Mouse (Mus musculus) thymus, adult 2 months (tissue): Measurements from ENCODE around the gene Cd276. TPM values are rescaled to one million over a fixed set of nuclear protein-coding genes. Genes with fewer than 3 reads are reported as not detected.
"Not testable (repeated sequence)": the region's sequence is repeated elsewhere in the genome, so short reads cannot be mapped to it uniquely, and the experiment has no call there.

Experiments
- DNase-seq: peaks from one replicate; pipeline ENCODE4 v3.0.0; 2021
- H3K27ac ChIP-seq: fragments of 200-500 bp; 2 replicates; pipeline ENCODE4 v1.5.1; 2012; ENCODE audit warnings: low read length, control low read depth; ENCODE audit not compliant: control insufficient read depth, insufficient read depth
- H3K27me3 ChIP-seq: fragments of 200-500 bp; 2 replicates; pipeline ENCODE4 v1.6.1; 2012; ENCODE audit warnings: mild to moderate bottlenecking, low read length, moderate library complexity, mixed read lengths; ENCODE audit not compliant: control insufficient read depth, insufficient read depth
- H3K36me3 ChIP-seq: fragments of 200-500 bp; 2 replicates; pipeline ENCODE4 v1.6.1; 2012; ENCODE audit warnings: mild to moderate bottlenecking, low read length, moderate library complexity; ENCODE audit not compliant: control insufficient read depth, insufficient read depth
- H3K4me1 ChIP-seq: fragments of 200-500 bp; replicated peaks from 2 replicates; pipeline ENCODE4 v1.6.1; 2012; ENCODE audit warnings: low read length; ENCODE audit not compliant: control insufficient read depth, insufficient read depth
- H3K4me3 ChIP-seq: fragments of 200-500 bp; 2 replicates; pipeline ENCODE4 v1.5.1; 2012; ENCODE audit warnings: mild to moderate bottlenecking, low read length, control low read depth, moderate library complexity; ENCODE audit not compliant: control insufficient read depth, insufficient read depth
- CTCF ChIP-seq: fragments of 200-500 bp; IDR thresholded peaks from 2 replicates; pipeline ENCODE4 v1.5.1; 2012; ENCODE audit warnings: mild to moderate bottlenecking, control low read depth, low read length, moderate library complexity, borderline replicate concordance; ENCODE audit not compliant: control insufficient read depth, poor library complexity, insufficient read depth; ENCODE audit errors: extremely low read depth
- POLR2A ChIP-seq: fragments of 200-500 bp; IDR thresholded peaks from 2 replicates; pipeline ENCODE4 v1.6.1; 2012; ENCODE audit warnings: mild to moderate bottlenecking, low read length, control low read depth, moderate library complexity; ENCODE audit not compliant: control insufficient read depth, poor library complexity, insufficient read depth; ENCODE audit errors: extremely low read depth
- WGBS: fragments of 180-500 bp; shearing (Covaris S2); methylation state at CpG from one replicate; pipeline ENCODE4 v1.1.7; 2018; 5-methylcytosine and 5-hydroxymethylcytosine counted together
- polyA plus RNA-seq: library from polyadenylated mRNA; depleted of rRNA; stranded (reverse); fragments of >200 nt; gene quantifications from 2 replicates; pipeline ENCODE4 v1.2.3, GENCODE M21; 2012

The Cd276 gene
- polyA plus RNA-seq, 1 experiment, result 2.5 TPM

- H3K4me3 ChIP-seq, result peak within 1 kb of the TSS; percentile 84
Measured at GRCm38 (mm10) chr9:58581958-58582540, 26.8 kb upstream of the Cd276 start, which contains the start of gene Nptn. Gene Nptn, plus strand, starts transcription at chr9:58582240.

DNA sequence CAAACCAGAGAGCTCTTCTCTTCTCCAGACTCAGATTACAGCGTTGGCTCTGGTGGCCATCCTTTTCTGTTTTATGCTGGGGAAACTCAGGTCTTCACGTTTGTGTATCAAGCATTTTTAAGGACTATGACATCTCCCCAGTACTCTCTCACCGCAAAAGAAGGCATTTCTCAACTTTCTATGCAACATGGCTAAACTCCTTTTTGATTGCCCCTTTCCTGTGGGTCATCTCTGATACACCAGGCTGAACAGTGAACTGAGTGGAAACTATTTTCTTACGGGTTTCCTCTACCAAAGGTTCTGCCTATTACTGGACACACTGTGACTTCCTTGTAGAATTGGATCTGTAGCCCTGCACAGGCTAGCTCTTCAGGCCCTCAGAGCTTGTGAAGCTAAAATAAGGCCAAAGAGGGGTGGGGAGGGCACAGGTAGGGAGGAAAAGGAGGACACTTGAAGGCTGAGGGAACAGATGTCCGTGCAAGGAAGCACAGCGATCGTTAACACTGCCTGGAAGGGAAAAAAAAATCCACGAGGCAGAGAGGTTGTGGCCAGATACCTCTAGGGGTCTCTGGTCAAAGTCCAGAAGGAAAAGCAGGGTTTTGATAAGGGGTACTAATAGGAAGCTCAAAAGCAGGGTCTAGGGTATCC lies 26.2 kb upstream of the Cd276 start:
- TF ChIP-seq CTCF, result no peak
- TF ChIP-seq POLR2A, result no peak

More at GRCm38 (mm10) chr9:58581958-58582540, 26.8 kb upstream of the Cd276 start, which contains the start of gene Nptn:
- Histone ChIP-seq H3K36me3 (no peaks in the 10 kb centered on the region), H3K4me1 (peaks cover 3% of the 10 kb centered on the region), H3K27ac (peak within 1 kb of the TSS; percentile 81), H3K27me3 (no peaks in the 10 kb centered on the region)
- WGBS, result under 1% methylated on average over 54 of the region's 56 CpGs
- peak; percentile 97 for DNase-seq
- TF ChIP-seq POLR2A (peak; percentile 86), CTCF (no peak)

GRCm38 (mm10) chr9:58580453-58581195 lies 25.4 kb upstream of the Cd276 start:
- H3K27ac ChIP-seq, DNase-seq, H3K27me3 ChIP-seq, H3K36me3 ChIP-seq, H3K4me1 ChIP-seq, H3K4me3 ChIP-seq: not testable (repeated sequence)
- 69% methylated on average over 10 of the region's 10 CpGs for WGBS

More for the DNA sequence above, 26.2 kb upstream of the Cd276 start:
- peak overlapping the region; percentile 50 for H3K27ac ChIP-seq
- DNase-seq, result no peak
- H3K27me3 ChIP-seq, result no peaks in the 10 kb centered on the region
- H3K4me1 ChIP-seq, result peaks cover 3% of the 10 kb centered on the region
- WGBS, result 28% methylated on average over 8 of the region's 8 CpGs
- peak overlapping the region; percentile 20 for H3K4me3 ChIP-seq
- H3K36me3 ChIP-seq, result no peaks in the 10 kb centered on the region

DNA sequence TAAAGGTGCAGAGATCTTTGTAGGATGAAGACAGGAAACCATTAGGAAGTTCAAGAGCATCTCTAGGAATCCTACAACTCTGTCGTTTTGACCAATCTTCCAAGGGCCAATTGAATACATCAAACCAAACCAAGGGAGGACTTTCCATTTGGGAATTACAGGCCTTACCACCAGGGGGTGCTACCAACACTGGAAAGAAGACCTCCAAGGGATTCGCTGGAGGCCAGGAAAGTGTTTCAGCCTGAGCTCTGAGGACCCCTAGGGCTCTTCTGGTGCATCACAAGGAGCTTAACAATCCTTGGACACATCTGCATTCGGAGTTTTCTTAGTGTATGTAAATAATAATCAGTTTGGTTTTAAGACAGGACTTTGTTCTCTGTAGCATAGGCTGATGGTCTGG lies 23.4 kb upstream of the Cd276 start:
- WGBS, result 23% methylated on average over 3 of the region's 3 CpGs
- TF ChIP-seq POLR2A (no peak), CTCF (no peak)
- H3K4me1 ChIP-seq, result peaks cover 3% of the 10 kb centered on the region
- H3K27ac ChIP-seq, result no peak overlapping the region
- H3K36me3 ChIP-seq, result no peaks in the 10 kb centered on the region
- no peak overlapping the region for H3K4me3 ChIP-seq
- H3K27me3 ChIP-seq, result no peaks in the 10 kb centered on the region
- peak; percentile 73 for DNase-seq

DNA sequence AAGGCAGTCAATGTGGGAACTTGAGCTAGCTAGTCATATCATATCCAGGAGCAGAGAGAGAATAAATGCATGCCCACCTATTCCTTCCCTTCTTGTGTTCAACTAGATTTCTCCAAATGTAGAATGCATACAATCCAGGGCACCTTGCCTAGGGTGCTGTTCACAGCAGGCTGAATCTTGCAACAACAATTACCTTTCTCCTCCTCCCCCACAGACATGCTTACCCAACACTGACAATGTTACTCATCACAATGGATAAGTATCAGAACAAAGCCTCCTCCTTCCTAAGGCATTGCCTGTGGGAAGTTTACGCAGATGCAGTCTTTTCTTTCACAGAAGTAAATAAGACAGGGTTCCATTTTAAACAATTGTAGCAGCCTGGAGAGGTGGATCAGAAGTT lies 15.8 kb upstream of the Cd276 start:
- WGBS, result 98% methylated on average over 1 of the region's 1 CpGs
- H3K36me3 ChIP-seq, result no peaks in the 10 kb centered on the region
- no peak overlapping the region for H3K4me3 ChIP-seq
- TF ChIP-seq CTCF (no peak), POLR2A (no peak)
- H3K27me3 ChIP-seq, result no peaks in the 10 kb centered on the region
- no peak for DNase-seq
- no peak overlapping the region for H3K27ac ChIP-seq
- H3K4me1 ChIP-seq, result no peaks in the 10 kb centered on the region

- TF ChIP-seq CTCF (no peak), POLR2A (no peak)
- no peak overlapping the region for H3K27ac ChIP-seq
- no peak overlapping the region for H3K4me3 ChIP-seq
- DNase-seq, result peak; percentile 50
- no peaks in the 10 kb centered on the region for H3K27me3 ChIP-seq
- H3K36me3 ChIP-seq, result no peaks in the 10 kb centered on the region
- H3K4me1 ChIP-seq, result no peaks in the 10 kb centered on the region
Measured at GRCm38 (mm10) chr9:58567682-58568081, 12.4 kb upstream of the Cd276 start.

GRCm38 (mm10) chr9:58565945-58566344 lies 10.7 kb upstream of the Cd276 start:
- 60% methylated on average over 3 of the region's 3 CpGs for WGBS

More at GRCm38 (mm10) chr9:58565945-58566344, 10.7 kb upstream of the Cd276 start:
- not testable (repeated sequence) for H3K27ac ChIP-seq, H3K27me3 ChIP-seq, DNase-seq, H3K36me3 ChIP-seq, H3K4me1 ChIP-seq, H3K4me3 ChIP-seq
